Mouse (Mus musculus) left cerebral cortex, adult 2 months (tissue): Measurements from ENCODE around the gene Pde4c. TPM values are rescaled to one million over a fixed set of nuclear protein-coding genes. Genes with fewer than 3 reads are reported as not detected.
A peak's percentile ranks its signal among the peaks of the same experiment; 100 is the strongest.

Source experiments
- DNase-seq, 2 experiments: peaks; one replicate each; pipeline ENCODE4 v3.0.0; 2021 to 2022; ENCODE audit warnings: low spot score in 2 of 2, mixed read lengths in 1 of 2; ENCODE audit errors: extremely low spot score in 1 of 2
- H3K27ac ChIP-seq: fragments of 200-600 bp; 2 replicates; pipeline ENCODE4 v1.8.1; 2022
- H3K4me3 ChIP-seq: fragments of 200-600 bp; 2 replicates; pipeline ENCODE4 v1.8.1; 2022
- CTCF ChIP-seq: fragments of 200-600 bp; IDR thresholded peaks from 2 replicates; pipeline ENCODE4 v1.8.1; 2022; ENCODE audit warnings: antibody characterized with exemption, mild to moderate bottlenecking, moderate library complexity
- intact Hi-C: fragments of 180-260 bp; cut with DNase I; formaldehyde crosslinking; loops from one replicate; pipeline ENCODE4 v1.15.1; 2025
- total RNA-seq, 2 experiments: library from RNA; stranded (reverse); gene quantifications; 2 replicates each; pipeline ENCODE4 v1.2.3; 2021

Pde4c gene
- total RNA-seq, 2 experiments from 2014 or later: 1.9 to 3.0 TPM

GRCm38 (mm10) chr8:70756476-70757040 lies 33.0 kb downstream of the Pde4c start:
- DNase-seq: peak in 1 of 2 experiments; percentile 10
- peak overlapping the region; percentile 93 for H3K4me3 ChIP-seq
- intact Hi-C loops: no loop called here
- H3K27ac ChIP-seq: no peak overlapping the region; the same call in 1 of the 2 replicates
- TF ChIP-seq CTCF: no peak

DNA sequence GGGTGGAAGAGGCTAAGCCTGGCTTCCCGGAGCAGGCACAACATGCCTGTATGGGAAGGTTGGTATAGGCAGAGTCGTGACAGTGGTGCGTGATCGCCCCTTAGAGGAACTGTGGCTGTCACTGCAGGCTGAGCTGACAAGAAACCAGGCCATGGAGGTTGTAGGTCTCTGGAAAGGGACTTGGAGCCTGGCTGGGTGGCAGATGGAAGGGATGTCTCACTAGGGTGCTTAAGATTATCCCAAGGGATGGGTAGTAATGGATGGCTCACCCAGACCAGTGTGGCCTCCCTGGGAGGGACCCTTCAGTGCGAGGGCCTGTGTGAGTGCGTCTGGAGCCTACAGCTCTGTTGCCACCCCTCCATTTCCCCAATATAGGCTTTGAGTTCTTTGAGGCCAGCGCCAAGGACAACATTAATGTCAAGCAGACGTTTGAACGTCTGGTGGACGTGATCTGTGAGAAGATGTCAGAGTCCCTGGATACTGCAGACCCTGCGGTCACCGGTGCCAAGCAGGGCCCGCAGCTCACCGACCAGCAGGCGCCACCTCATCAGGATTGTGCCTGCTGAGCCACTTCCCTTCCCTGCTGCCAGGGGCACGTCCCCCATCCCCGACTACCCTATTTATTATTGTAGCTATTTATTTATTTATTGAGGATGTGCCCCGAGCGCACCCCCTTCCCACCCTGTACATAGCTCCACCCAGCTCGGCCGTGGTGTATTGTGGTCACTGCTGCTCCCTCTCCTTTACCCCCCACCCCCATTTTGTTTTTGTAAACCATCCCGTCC lies 34.2 kb downstream of the Pde4c start:
- DNase-seq: peak in 1 of 2 experiments; percentile 19
- no peak overlapping the region; the same call in 1 of the 2 replicates for H3K27ac ChIP-seq
- intact Hi-C loops: no loop called here
- no peak overlapping the region for H3K4me3 ChIP-seq
- TF ChIP-seq CTCF: peak; percentile 46

GRCm38 (mm10) chr8:70758308-70758615 lies 34.7 kb downstream of the Pde4c start:
- no peak overlapping the region; the same call in 1 of the 2 replicates for H3K27ac ChIP-seq
- H3K4me3 ChIP-seq: no peak overlapping the region
- no peak for DNase-seq
- intact Hi-C loops: no loop called here
- TF ChIP-seq CTCF: no peak

DNA sequence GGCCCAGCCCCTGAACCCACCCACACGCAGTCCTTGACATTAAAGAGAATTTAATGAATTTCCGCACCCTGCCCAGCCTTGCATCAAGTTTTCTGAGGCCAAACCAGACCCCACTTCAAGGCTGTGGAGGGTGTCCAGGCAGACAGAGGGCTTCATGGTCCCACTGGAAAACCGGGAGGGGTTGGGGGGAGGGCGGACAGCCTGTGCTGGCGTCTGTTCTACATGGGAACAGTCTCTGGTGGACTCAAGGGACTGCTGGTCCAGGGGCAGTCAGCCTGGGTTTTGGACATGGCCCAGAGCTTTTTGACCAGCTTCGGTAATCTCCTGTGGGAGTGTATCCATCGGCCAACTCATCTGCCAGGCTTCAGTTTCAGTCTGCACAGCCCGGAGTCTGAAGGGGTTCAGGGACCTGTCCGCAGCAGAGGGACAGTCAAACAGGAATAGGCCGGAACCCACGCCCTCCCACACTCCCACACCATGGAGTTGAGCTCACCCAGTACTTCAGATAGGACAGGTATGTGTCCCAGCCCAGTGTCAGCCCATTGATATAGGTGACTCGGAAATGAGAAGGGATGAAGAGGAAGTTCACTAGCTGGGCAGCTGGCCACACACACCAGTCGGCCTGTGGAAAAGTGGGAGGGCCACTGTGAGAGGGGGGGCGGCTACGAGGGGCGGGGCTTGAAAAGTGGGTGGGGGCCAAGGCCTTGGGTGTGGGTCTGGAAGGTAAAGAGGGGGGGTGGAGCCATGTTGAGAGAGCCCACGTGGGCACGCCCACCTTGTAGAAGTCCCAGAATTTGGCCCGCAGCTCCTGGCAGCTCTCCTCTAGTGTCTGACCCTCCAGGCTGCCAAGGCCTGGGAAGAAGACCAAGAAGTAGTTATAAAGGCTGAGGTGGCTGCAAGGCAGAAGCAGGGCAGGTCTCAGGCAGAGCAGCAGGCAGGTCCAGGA lies 35.4 kb downstream of the Pde4c start:
- no peak for DNase-seq
- no peak for TF ChIP-seq CTCF
- intact Hi-C loops: no loop called here
- Histone ChIP-seq H3K4me3 (no peak overlapping the region), H3K27ac (no peak overlapping the region; the same call in 1 of the 2 replicates)

DNA sequence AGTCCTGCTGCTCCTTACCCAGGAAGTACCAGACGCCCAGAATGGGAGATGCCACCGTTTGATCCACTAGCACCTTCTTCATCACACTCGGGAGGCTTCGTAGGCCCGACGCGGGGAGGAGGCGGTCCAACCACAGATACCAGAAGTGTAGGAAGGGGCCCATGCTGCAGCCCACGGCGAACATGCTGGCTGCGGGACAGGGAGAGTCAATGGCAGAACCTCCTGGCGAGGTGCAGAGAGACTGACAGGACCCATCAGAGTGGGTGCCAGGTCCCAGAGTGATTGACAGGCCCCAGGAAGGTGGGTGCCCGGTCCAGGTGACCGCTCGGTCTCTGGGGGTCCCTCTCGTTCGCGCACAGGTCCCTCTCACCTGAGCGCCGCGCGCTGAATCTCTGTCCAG lies 36.8 kb downstream of the Pde4c start:
- no peak for DNase-seq
- H3K4me3 ChIP-seq: peak overlapping the region; percentile 61
- intact Hi-C loops: no loop called here
- H3K27ac ChIP-seq: peak overlapping the region; percentile 89
- no peak for TF ChIP-seq CTCF

DNA sequence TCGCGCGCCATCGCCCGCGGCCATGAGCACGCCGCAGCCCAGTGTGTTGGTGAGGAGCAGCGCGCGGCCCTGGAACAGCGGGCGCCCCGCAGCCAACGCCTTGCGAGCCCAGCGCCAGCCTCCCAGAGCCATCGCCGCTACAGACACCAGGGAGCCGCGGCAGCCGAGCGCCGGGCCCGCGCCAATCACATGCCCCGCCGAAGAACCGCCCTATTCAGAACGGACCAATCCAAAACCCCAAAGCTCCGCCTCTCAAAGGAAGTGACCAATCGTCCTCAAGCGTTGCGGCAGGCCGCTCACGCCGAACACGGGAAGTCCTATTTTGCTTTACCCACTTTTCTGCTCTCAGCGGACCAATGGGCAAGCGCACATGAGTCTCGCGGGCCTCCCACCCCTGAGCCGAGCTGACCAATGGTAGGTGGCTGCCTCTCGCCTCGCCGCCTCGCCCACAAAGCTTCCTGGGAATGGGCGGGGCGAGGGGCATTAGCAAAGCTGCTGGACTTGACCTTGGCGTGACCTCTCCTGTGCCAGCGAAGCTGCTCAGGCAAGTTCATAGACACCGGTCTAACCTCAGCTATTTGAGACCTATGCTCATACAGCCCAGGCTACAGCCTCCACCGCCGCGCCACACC lies 37.4 kb downstream of the Pde4c start, which contains the start of gene Mpv17l2:
Mpv17l2 (minus strand) TSS at position 172 of the 632 bp plus-strand sequence.
- DNase-seq: peak; percentile 95 to 96
- intact Hi-C loops: no loop called here
- H3K27ac ChIP-seq: peak within 1 kb of the TSS; percentile 92
- peak within 1 kb of the TSS; percentile 61 for H3K4me3 ChIP-seq
- no peak for TF ChIP-seq CTCF

DNA sequence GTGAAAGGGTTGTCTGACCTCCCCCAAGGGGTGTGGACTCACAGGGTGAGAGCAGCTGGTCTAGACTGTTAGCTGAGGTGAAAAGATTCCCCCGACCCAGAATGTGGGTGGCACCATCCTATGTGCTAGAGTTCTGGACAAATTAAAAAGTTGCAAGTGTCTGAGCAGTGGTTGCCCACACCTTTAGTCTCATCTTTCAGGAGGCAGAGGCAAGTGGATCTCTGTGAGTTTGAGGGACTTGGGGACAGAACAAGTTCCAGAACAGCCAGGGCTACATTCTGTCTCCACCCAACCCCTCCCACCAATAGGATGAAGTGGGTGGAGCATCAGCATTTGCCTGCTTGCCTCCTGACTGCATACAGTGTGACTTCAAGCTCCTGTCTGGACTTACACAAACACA lies 38.6 kb downstream of the Pde4c start:
- no peak for TF ChIP-seq CTCF
- DNase-seq: no peak
- Histone ChIP-seq H3K4me3 (no peak overlapping the region), H3K27ac (no peak overlapping the region)
- intact Hi-C loops: no loop called here

DNA sequence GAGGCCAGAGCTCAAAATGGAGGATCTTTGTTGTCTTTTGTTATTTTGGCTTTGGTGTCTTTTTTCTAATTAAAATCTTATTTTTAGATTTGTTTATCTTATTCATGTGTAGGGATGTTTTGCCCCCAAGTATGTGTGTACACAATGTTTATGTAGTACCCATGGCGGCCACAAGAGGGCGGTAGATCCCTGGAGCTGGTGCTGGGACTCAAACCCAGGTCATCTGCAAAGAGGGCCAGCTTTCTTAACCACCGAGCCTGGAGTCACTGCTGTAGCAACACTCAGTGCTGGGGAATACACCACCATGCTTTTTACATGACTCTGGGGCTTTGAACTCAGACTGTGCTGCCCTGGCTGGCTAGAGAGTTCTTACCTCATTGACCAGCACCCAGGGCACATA lies 39.8 kb downstream of the Pde4c start:
- DNase-seq: no peak
- intact Hi-C loops: no loop called here
- H3K4me3 ChIP-seq: no peak overlapping the region
- no peak overlapping the region for H3K27ac ChIP-seq
- peak; percentile 88 for TF ChIP-seq CTCF

DNA sequence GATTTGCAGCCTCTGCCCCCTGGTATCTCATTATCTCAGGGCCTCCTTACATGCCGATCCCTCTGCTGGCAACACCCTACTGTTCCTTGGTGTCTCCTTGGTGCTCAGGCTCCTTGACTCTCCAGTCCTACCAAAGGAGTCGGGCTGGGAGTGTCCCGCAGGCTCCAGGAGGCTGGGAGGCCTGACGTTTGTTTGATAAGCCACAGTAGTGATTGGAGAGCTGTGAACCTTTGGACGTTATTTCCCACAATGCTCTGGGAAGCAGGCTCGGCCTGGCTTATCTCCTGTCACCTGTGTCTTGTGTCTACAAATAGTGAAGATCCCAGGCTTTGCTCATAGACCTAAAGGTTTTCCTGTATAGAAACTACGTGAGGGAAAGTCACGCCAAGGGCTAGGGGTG lies 40.5 kb downstream of the Pde4c start:
- DNase-seq: no peak
- Histone ChIP-seq H3K4me3 (no peak overlapping the region), H3K27ac (no peak overlapping the region)
- intact Hi-C loops: no loop called here
- no peak for TF ChIP-seq CTCF

DNA sequence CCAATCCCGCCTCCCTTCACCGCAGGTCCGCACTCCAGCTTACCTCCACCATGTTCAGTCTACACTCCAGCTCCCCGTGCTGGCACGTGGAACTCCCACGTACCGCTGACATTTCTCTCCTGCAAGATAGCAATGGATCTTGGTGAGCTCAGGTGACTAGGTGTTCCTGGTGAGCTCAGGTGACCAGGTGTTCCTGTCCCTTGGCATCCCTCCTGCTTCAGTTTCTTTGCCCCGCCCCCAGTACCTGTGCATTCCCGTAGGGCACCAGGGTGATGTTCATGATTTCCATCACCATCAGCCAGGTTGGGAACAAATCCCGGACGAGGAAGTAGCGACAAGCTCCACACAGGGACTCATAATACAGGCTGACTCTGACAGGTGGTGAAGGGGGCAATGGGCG lies 41.2 kb downstream of the Pde4c start:
- intact Hi-C loops: no loop called here
- Histone ChIP-seq H3K4me3 (no peak overlapping the region), H3K27ac (no peak overlapping the region)
- DNase-seq: no peak
- TF ChIP-seq CTCF: no peak

DNA sequence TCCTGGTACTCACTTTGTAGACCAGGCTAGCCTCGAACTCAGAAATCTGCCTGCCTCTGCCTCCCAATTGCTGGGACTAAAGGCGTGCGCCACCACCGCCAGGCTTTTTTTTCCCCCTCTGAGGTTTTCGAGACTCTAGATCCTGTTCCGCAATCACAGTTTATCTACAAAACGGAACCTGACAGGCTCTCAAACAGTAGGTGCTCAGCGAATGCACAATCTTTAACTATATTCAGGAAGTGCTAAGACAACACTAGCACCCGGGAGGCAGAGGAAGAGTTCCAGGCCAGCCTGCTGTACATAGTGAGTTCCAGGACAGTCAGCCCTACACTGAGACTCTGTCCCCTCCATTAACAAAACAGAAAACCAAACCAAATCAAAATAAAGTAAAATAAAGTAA lies 41.8 kb downstream of the Pde4c start:
- Histone ChIP-seq H3K27ac (no peak overlapping the region), H3K4me3 (no peak overlapping the region; the same call in 1 of the 2 replicates)
- TF ChIP-seq CTCF: no peak
- intact Hi-C loops: no loop called here
- no peak for DNase-seq
